Mouse (Mus musculus): ENCODE data around the gene Pygl. TPM values are rescaled to one million over a fixed set of nuclear protein-coding genes. Genes with fewer than 3 reads are reported as not detected.

The Pygl gene
- 32.3 and 37.3 TPM in 2 replicates for polyA plus RNA-seq (2015; fragmentation: Nextera tagmentation; extraction: Ambion mirVana)

GRCm38 (mm10) chr12:70231294-70231693 lies at the start of gene Pygl:
Gene Pygl, minus strand, starts transcription at chr12:70231488.
- H3K36me3 ChIP-seq, result no peaks in the 10 kb centered on the region
- H3K4me1 ChIP-seq, result peaks cover 12% of the 10 kb centered on the region
- H3K4me2 ChIP-seq (replicated peaks), result no peak within 1 kb of the TSS
- H3K27ac ChIP-seq (replicated peaks), result no peak within 1 kb of the TSS
- H3K9ac ChIP-seq, result no peak within 1 kb of the TSS
- ATAC-seq (ENCODE audit: insufficient number of reproducible peaks, low FRiP score, low TSS enrichment, low read depth), result no peak
- no peaks in the 10 kb centered on the region for H3K9me3 ChIP-seq (replicated peaks)
- H3K27me3 ChIP-seq, result no peaks in the 10 kb centered on the region
- 81% methylated on average over 2 of the region's 2 CpGs for WGBS
- H3K4me3 ChIP-seq (replicated peaks), result no peak within 1 kb of the TSS

GRCm38 (mm10) chr12:70280930-70281329 lies 49.6 kb upstream of the Pygl start:
- WGBS, result 82% methylated on average over 2 of the region's 2 CpGs
- Histone ChIP-seq H3K4me3 (replicated peaks) (no peak overlapping the region), H3K9ac (no peak overlapping the region), H3K36me3 (no peaks in the 10 kb centered on the region), H3K27ac (replicated peaks) (no peak overlapping the region), H3K9me3 (replicated peaks) (no peaks in the 10 kb centered on the region), H3K4me1 (no peaks in the 10 kb centered on the region), H3K27me3 (no peaks in the 10 kb centered on the region), H3K4me2 (replicated peaks) (no peak overlapping the region)
- no peak for ATAC-seq (ENCODE audit: insufficient number of reproducible peaks, low FRiP score, low TSS enrichment, low read depth)

GRCm38 (mm10) chr12:70280381-70280780 lies 49.1 kb upstream of the Pygl start:
- no peaks in the 10 kb centered on the region for H3K4me1 ChIP-seq

GRCm38 (mm10) chr12:70277071-70277939 lies 46.0 kb upstream of the Pygl start:
- H3K27ac ChIP-seq (replicated peaks), result no peak overlapping the region
- WGBS, result 70% methylated on average over 12 of the region's 12 CpGs
- ATAC-seq (ENCODE audit: insufficient number of reproducible peaks, low FRiP score, low TSS enrichment, low read depth), result no peak
- H3K36me3 ChIP-seq, result no peaks in the 10 kb centered on the region
- H3K27me3 ChIP-seq, result no peaks in the 10 kb centered on the region
- H3K4me1 ChIP-seq, result no peaks in the 10 kb centered on the region
- H3K9ac ChIP-seq, result no peak overlapping the region
- no peak overlapping the region for H3K4me2 ChIP-seq (replicated peaks)
- H3K4me3 ChIP-seq (replicated peaks), result no peak overlapping the region
- H3K9me3 ChIP-seq (replicated peaks), result no peaks in the 10 kb centered on the region

More at GRCm38 (mm10) chr12:70280381-70280780, 49.1 kb upstream of the Pygl start:
- WGBS, result 82% methylated on average over 10 of the region's 10 CpGs
- no peak for ATAC-seq (ENCODE audit: insufficient number of reproducible peaks, low FRiP score, low TSS enrichment, low read depth)
- Histone ChIP-seq H3K4me3 (replicated peaks) (no peak overlapping the region), H3K9me3 (replicated peaks) (no peaks in the 10 kb centered on the region), H3K27me3 (no peaks in the 10 kb centered on the region), H3K27ac (replicated peaks) (no peak overlapping the region), H3K36me3 (no peaks in the 10 kb centered on the region), H3K4me2 (replicated peaks) (no peak overlapping the region), H3K9ac (no peak overlapping the region)

GRCm38 (mm10) chr12:70269724-70270123 lies 38.4 kb upstream of the Pygl start:
- Histone ChIP-seq H3K36me3 (no peaks in the 10 kb centered on the region), H3K9me3 (replicated peaks) (no peaks in the 10 kb centered on the region), H3K4me1 (no peaks in the 10 kb centered on the region), H3K4me2 (replicated peaks) (no peak overlapping the region), H3K27me3 (no peaks in the 10 kb centered on the region), H3K4me3 (replicated peaks) (no peak overlapping the region), H3K9ac (no peak overlapping the region), H3K27ac (replicated peaks) (no peak overlapping the region)
- ATAC-seq (ENCODE audit: insufficient number of reproducible peaks, low FRiP score, low TSS enrichment, low read depth), result no peak
- 64% methylated on average over 6 of the region's 6 CpGs for WGBS

- H3K27ac ChIP-seq (replicated peaks), result no peak overlapping the region
- 86% methylated on average over 9 of the region's 9 CpGs for WGBS
- no peaks in the 10 kb centered on the region for H3K27me3 ChIP-seq
- no peaks in the 10 kb centered on the region for H3K36me3 ChIP-seq
- no peaks in the 10 kb centered on the region for H3K9me3 ChIP-seq (replicated peaks)
- ATAC-seq (ENCODE audit: insufficient number of reproducible peaks, low FRiP score, low TSS enrichment, low read depth), result no peak
- H3K4me3 ChIP-seq (replicated peaks), result no peak overlapping the region
- H3K4me1 ChIP-seq, result 0 out of 2 replicates have a peak, but pooled peaks cover 2% of the 10 kb centered on the region
- H3K4me2 ChIP-seq (replicated peaks), result no peak overlapping the region
- H3K9ac ChIP-seq, result no peak overlapping the region
These were observed 36.0 kb upstream of the Pygl start for GRCm38 (mm10) chr12:70267314-70267713.

- 44% methylated on average over 8 of the region's 8 CpGs for WGBS
- Histone ChIP-seq H3K27ac (replicated peaks) (no peak overlapping the region), H3K27me3 (no peaks in the 10 kb centered on the region), H3K36me3 (no peaks in the 10 kb centered on the region), H3K9ac (no peak overlapping the region), H3K4me1 (0 out of 2 replicates have a peak, but pooled peaks cover 2% of the 10 kb centered on the region), H3K9me3 (replicated peaks) (no peaks in the 10 kb centered on the region), H3K4me2 (replicated peaks) (no peak overlapping the region), H3K4me3 (replicated peaks) (no peak overlapping the region)
- ATAC-seq (ENCODE audit: insufficient number of reproducible peaks, low FRiP score, low TSS enrichment, low read depth), result no peak
These were observed 35.2 kb upstream of the Pygl start for GRCm38 (mm10) chr12:70266494-70266931.

GRCm38 (mm10) chr12:70263721-70264120 lies 32.4 kb upstream of the Pygl start:
- no peaks in the 10 kb centered on the region for H3K9me3 ChIP-seq (replicated peaks)
- WGBS, result 31% methylated on average over 7 of the region's 7 CpGs
- H3K4me3 ChIP-seq (replicated peaks), result no peak overlapping the region
- no peaks in the 10 kb centered on the region for H3K27me3 ChIP-seq
- no peak overlapping the region for H3K27ac ChIP-seq (replicated peaks)
- 0 out of 2 replicates have a peak, but pooled peaks cover 2% of the 10 kb centered on the region for H3K4me1 ChIP-seq
- no peak overlapping the region for H3K4me2 ChIP-seq (replicated peaks)
- no peak overlapping the region for H3K9ac ChIP-seq
- no peak for ATAC-seq (ENCODE audit: insufficient number of reproducible peaks, low FRiP score, low TSS enrichment, low read depth)
- no peaks in the 10 kb centered on the region for H3K36me3 ChIP-seq

GRCm38 (mm10) chr12:70262271-70262953 lies 31.1 kb upstream of the Pygl start:
- no peak overlapping the region for H3K4me2 ChIP-seq (replicated peaks)
- no peak for ATAC-seq (ENCODE audit: insufficient number of reproducible peaks, low FRiP score, low TSS enrichment, low read depth)
- no peak overlapping the region for H3K9ac ChIP-seq
- 0 out of 2 replicates have a peak, but pooled peaks cover 2% of the 10 kb centered on the region for H3K4me1 ChIP-seq
- no peaks in the 10 kb centered on the region for H3K27me3 ChIP-seq
- H3K4me3 ChIP-seq (replicated peaks), result no peak overlapping the region
- no peaks in the 10 kb centered on the region for H3K36me3 ChIP-seq
- 86% methylated on average over 17 of the region's 17 CpGs for WGBS
- H3K9me3 ChIP-seq (replicated peaks), result no peaks in the 10 kb centered on the region
- H3K27ac ChIP-seq (replicated peaks), result no peak overlapping the region

- no peak overlapping the region for H3K9ac ChIP-seq
- 51% methylated on average over 15 of the region's 15 CpGs for WGBS
- H3K9me3 ChIP-seq (replicated peaks), result no peaks in the 10 kb centered on the region
- no peak for ATAC-seq (ENCODE audit: insufficient number of reproducible peaks, low FRiP score, low TSS enrichment, low read depth)
- H3K4me3 ChIP-seq (replicated peaks), result no peak overlapping the region
- 0 out of 2 replicates have a peak, but pooled peaks cover 7% of the 10 kb centered on the region for H3K4me1 ChIP-seq
- H3K27ac ChIP-seq (replicated peaks), result no peak overlapping the region
- no peaks in the 10 kb centered on the region for H3K36me3 ChIP-seq
- H3K27me3 ChIP-seq, result no peaks in the 10 kb centered on the region
- no peak overlapping the region for H3K4me2 ChIP-seq (replicated peaks)
These were observed 20.1 kb upstream of the Pygl start for GRCm38 (mm10) chr12:70251210-70251884.

GRCm38 (mm10) chr12:70249616-70250157 lies 18.4 kb upstream of the Pygl start:
- Histone ChIP-seq H3K27me3 (no peaks in the 10 kb centered on the region), H3K27ac (replicated peaks) (no peak overlapping the region), H3K9me3 (replicated peaks) (no peaks in the 10 kb centered on the region), H3K4me2 (replicated peaks) (no peak overlapping the region), H3K4me1 (0 out of 2 replicates have a peak, but pooled peaks cover 7% of the 10 kb centered on the region), H3K36me3 (no peaks in the 10 kb centered on the region), H3K9ac (no peak overlapping the region), H3K4me3 (replicated peaks) (no peak overlapping the region)
- no peak for ATAC-seq (ENCODE audit: insufficient number of reproducible peaks, low FRiP score, low TSS enrichment, low read depth)
- 79% methylated on average over 10 of the region's 10 CpGs for WGBS

All from embryonic facial prominence, embryonic 15.5 days (tissue).